Mouse (Mus musculus): ENCODE results near the gene Irak2. TPM values are rescaled to one million over a fixed set of nuclear protein-coding genes. Genes with fewer than 3 reads are reported as not detected.
"Not testable (repeated sequence)": the region's sequence is repeated elsewhere in the genome, so short reads cannot be mapped to it uniquely, and the experiment has no call there.

Irak2 gene
- polyA plus RNA-seq, 1 experiment from 2014 or later = 0.90 TPM

- Histone ChIP-seq H3K27me3 (replicated peaks; ENCODE audit: control insufficient read depth, insufficient read depth, low read length) (no peaks in the 10 kb centered on the region), H3K4me3 (ENCODE audit: low read depth, low read length) (peak overlapping the region; percentile 84), H3K4me1 (ENCODE audit: control insufficient read depth, insufficient read depth, low read length) (peaks cover 16% of the 10 kb centered on the region), H3K9me3 (replicated peaks; ENCODE audit: control insufficient read depth, low read length) (no peaks in the 10 kb centered on the region), H3K27ac (ENCODE audit: low read depth, low read length) (no peak overlapping the region), H3K36me3 (ENCODE audit: control insufficient read depth, insufficient read depth, low read length) (peaks cover 9% of the 10 kb centered on the region; the same call in 1 of the 2 replicates), H3K9ac (ENCODE audit: low read length) (peak overlapping the region; percentile 45; the same call in 1 of the 2 replicates), H3K4me2 (ENCODE audit: low read length) (peak overlapping the region; percentile 99)
- no peak for ATAC-seq
- 90% methylated on average over 4 of the region's 4 CpGs for WGBS
- no peak for DNase-seq (ENCODE audit: low spot score)
Observed at GRCm38 (mm10) chr6:113695766-113696355, 57.6 kb downstream of the Irak2 start.

GRCm38 (mm10) chr6:113696582-113697221 lies 58.4 kb downstream of the Irak2 start, which contains the start of gene Tatdn2:
Gene Tatdn2 (plus strand): TSS chr6:113697050.
- H3K27me3 ChIP-seq (replicated peaks; ENCODE audit: control insufficient read depth, insufficient read depth, low read length) = no peaks in the 10 kb centered on the region
- peak within 1 kb of the TSS; percentile 71; the same call in 1 of the 2 replicates for H3K27ac ChIP-seq (ENCODE audit: low read depth, low read length)
- H3K4me3 ChIP-seq (ENCODE audit: low read depth, low read length) = peak within 1 kb of the TSS; percentile 84
- peak within 1 kb of the TSS; percentile 99 for H3K4me2 ChIP-seq (ENCODE audit: low read length)
- peaks cover 15% of the 10 kb centered on the region for H3K36me3 ChIP-seq (ENCODE audit: control insufficient read depth, insufficient read depth, low read length)
- under 1% methylated on average over 57 of the region's 58 CpGs for WGBS
- peak; percentile 99 for DNase-seq (ENCODE audit: low spot score)
- no peaks in the 10 kb centered on the region for H3K9me3 ChIP-seq (replicated peaks; ENCODE audit: control insufficient read depth, low read length)
- peak; percentile 100 for ATAC-seq
- H3K4me1 ChIP-seq (ENCODE audit: control insufficient read depth, insufficient read depth, low read length) = peaks cover 16% of the 10 kb centered on the region
- H3K9ac ChIP-seq (ENCODE audit: low read length) = peak within 1 kb of the TSS; percentile 83

GRCm38 (mm10) chr6:113697222-113698205 lies 59.2 kb downstream of the Irak2 start:
- Histone ChIP-seq H3K27me3 (replicated peaks; ENCODE audit: control insufficient read depth, insufficient read depth, low read length) (no peaks in the 10 kb centered on the region), H3K36me3 (ENCODE audit: control insufficient read depth, insufficient read depth, low read length) (peaks cover 24% of the 10 kb centered on the region), H3K4me3 (ENCODE audit: low read depth, low read length) (peak overlapping the region; percentile 84), H3K4me1 (ENCODE audit: control insufficient read depth, insufficient read depth, low read length) (peaks cover 16% of the 10 kb centered on the region), H3K27ac (ENCODE audit: low read depth, low read length) (peak overlapping the region; percentile 71; the same call in 1 of the 2 replicates), H3K9me3 (replicated peaks; ENCODE audit: control insufficient read depth, low read length) (no peaks in the 10 kb centered on the region), H3K9ac (ENCODE audit: low read length) (peak overlapping the region; percentile 83), H3K4me2 (ENCODE audit: low read length) (peak overlapping the region; percentile 99)
- WGBS = under 1% methylated on average over 93 of the region's 113 CpGs
- peak; percentile 5 for DNase-seq (ENCODE audit: low spot score)
- ATAC-seq = peak; percentile 71

GRCm38 (mm10) chr6:113712718-113713117 lies 74.5 kb downstream of the Irak2 start:
- Histone ChIP-seq H3K36me3 (ENCODE audit: control insufficient read depth, insufficient read depth, low read length) (peaks cover 89% of the 10 kb centered on the region), H3K27ac (ENCODE audit: low read depth, low read length) (no peak overlapping the region), H3K9me3 (replicated peaks; ENCODE audit: control insufficient read depth, low read length) (no peaks in the 10 kb centered on the region), H3K27me3 (replicated peaks; ENCODE audit: control insufficient read depth, insufficient read depth, low read length) (no peaks in the 10 kb centered on the region), H3K4me3 (ENCODE audit: low read depth, low read length) (no peak overlapping the region), H3K4me2 (ENCODE audit: low read length) (no peak overlapping the region), H3K9ac (ENCODE audit: low read length) (no peak overlapping the region), H3K4me1 (ENCODE audit: control insufficient read depth, insufficient read depth, low read length) (no peaks in the 10 kb centered on the region)
- ATAC-seq (no peak), DNase-seq (ENCODE audit: low spot score) (no peak)
- 94% methylated on average over 3 of the region's 3 CpGs for WGBS

- not testable (repeated sequence) for H3K4me2 ChIP-seq (ENCODE audit: low read length); ATAC-seq; H3K4me3 ChIP-seq (ENCODE audit: low read depth, low read length); DNase-seq (ENCODE audit: low spot score); H3K27me3 ChIP-seq (replicated peaks; ENCODE audit: control insufficient read depth, insufficient read depth, low read length); H3K9me3 ChIP-seq (replicated peaks; ENCODE audit: control insufficient read depth, low read length); H3K4me1 ChIP-seq (ENCODE audit: control insufficient read depth, insufficient read depth, low read length); H3K27ac ChIP-seq (ENCODE audit: low read depth, low read length); H3K9ac ChIP-seq (ENCODE audit: low read length)
- 91% methylated on average over 5 of the region's 5 CpGs for WGBS
- peaks cover 86% of the 10 kb centered on the region for H3K36me3 ChIP-seq (ENCODE audit: control insufficient read depth, insufficient read depth, low read length)
Observed at GRCm38 (mm10) chr6:113713389-113713788, 75.1 kb downstream of the Irak2 start.

GRCm38 (mm10) chr6:113714276-113714675 lies 76.0 kb downstream of the Irak2 start:
- Histone ChIP-seq H3K27me3 (replicated peaks; ENCODE audit: control insufficient read depth, insufficient read depth, low read length) (no peaks in the 10 kb centered on the region), H3K36me3 (ENCODE audit: control insufficient read depth, insufficient read depth, low read length) (peaks cover 86% of the 10 kb centered on the region), H3K4me3 (ENCODE audit: low read depth, low read length) (no peak overlapping the region), H3K9me3 (replicated peaks; ENCODE audit: control insufficient read depth, low read length) (no peaks in the 10 kb centered on the region), H3K27ac (ENCODE audit: low read depth, low read length) (no peak overlapping the region), H3K4me2 (ENCODE audit: low read length) (no peak overlapping the region), H3K9ac (ENCODE audit: low read length) (no peak overlapping the region), H3K4me1 (ENCODE audit: control insufficient read depth, insufficient read depth, low read length) (no peaks in the 10 kb centered on the region)
- 96% methylated on average over 2 of the region's 2 CpGs for WGBS
- DNase-seq (ENCODE audit: low spot score) = no peak
- ATAC-seq = no peak

GRCm38 (mm10) chr6:113714797-113715196 lies 76.5 kb downstream of the Irak2 start:
- H3K4me1 ChIP-seq (ENCODE audit: control insufficient read depth, insufficient read depth, low read length) = no peaks in the 10 kb centered on the region
- no peak overlapping the region for H3K4me3 ChIP-seq (ENCODE audit: low read depth, low read length)
- no peak overlapping the region for H3K4me2 ChIP-seq (ENCODE audit: low read length)
- no peaks in the 10 kb centered on the region for H3K9me3 ChIP-seq (replicated peaks; ENCODE audit: control insufficient read depth, low read length)
- no peak overlapping the region for H3K27ac ChIP-seq (ENCODE audit: low read depth, low read length)
- no peak overlapping the region for H3K9ac ChIP-seq (ENCODE audit: low read length)
- 74% methylated on average over 1 of the region's 1 CpGs for WGBS
- peaks cover 86% of the 10 kb centered on the region for H3K36me3 ChIP-seq (ENCODE audit: control insufficient read depth, insufficient read depth, low read length)
- ATAC-seq (no peak), DNase-seq (ENCODE audit: low spot score) (no peak)
- H3K27me3 ChIP-seq (replicated peaks; ENCODE audit: control insufficient read depth, insufficient read depth, low read length) = no peaks in the 10 kb centered on the region

- no peaks in the 10 kb centered on the region for H3K27me3 ChIP-seq (replicated peaks; ENCODE audit: control insufficient read depth, insufficient read depth, low read length)
- H3K4me3 ChIP-seq (ENCODE audit: low read depth, low read length) = no peak overlapping the region
- peak; percentile 32 for DNase-seq (ENCODE audit: low spot score)
- no peaks in the 10 kb centered on the region for H3K4me1 ChIP-seq (ENCODE audit: control insufficient read depth, insufficient read depth, low read length)
- no peak for ATAC-seq
- H3K4me2 ChIP-seq (ENCODE audit: low read length) = no peak overlapping the region
- H3K9me3 ChIP-seq (replicated peaks; ENCODE audit: control insufficient read depth, low read length) = no peaks in the 10 kb centered on the region
- peaks cover 78% of the 10 kb centered on the region for H3K36me3 ChIP-seq (ENCODE audit: control insufficient read depth, insufficient read depth, low read length)
- no peak overlapping the region for H3K9ac ChIP-seq (ENCODE audit: low read length)
- H3K27ac ChIP-seq (ENCODE audit: low read depth, low read length) = no peak overlapping the region
- WGBS = 91% methylated on average over 3 of the region's 3 CpGs
Observed at GRCm38 (mm10) chr6:113717541-113717940, 79.3 kb downstream of the Irak2 start.
